Mouse (Mus musculus): Measurements from ENCODE around the gene Rhog.

GRCm38 (mm10) chr7:102289466-102289865 is 33.6 kb upstream of the Rhog start:
- TF ChIP-seq USF1 (IDR thresholded peaks at IDR 0.05; ENCODE audit: low read depth) (no peak), CEBPB (IDR thresholded peaks at IDR 0.05; ENCODE audit: insufficient read depth, poor library complexity, severe bottlenecking) (no peak), E2F4 (IDR thresholded peaks at IDR 0.05; ENCODE audit: insufficient read depth) (no peak), MYOG (IDR thresholded peaks at IDR 0.05; ENCODE audit: control insufficient read depth in 1 of 3, insufficient read depth in 1 of 3, insufficient read length in 2 of 3, low read depth in 2 of 3) (no peak), MAX (IDR thresholded peaks at IDR 0.05; ENCODE audit: low read depth) (no peak)

Data from myocyte (in vitro differentiated cells).